Mouse (Mus musculus) kidney, adult 2 months (tissue): ENCODE measurements around the gene 4921517D22Rik. TPM values are rescaled to one million over a fixed set of nuclear protein-coding genes. Genes with fewer than 3 reads are reported as not detected.

Source experiments
- DNase-seq: peaks from one replicate; pipeline ENCODE4 v3.0.0; 2021
- H3K27ac ChIP-seq: fragments of 200-500 bp; 2 replicates; pipeline ENCODE4 v1.5.1; 2012; ENCODE audit warnings: low read depth, low read length, control low read depth, inconsistent platforms; ENCODE audit not compliant: insufficient read depth
- H3K27me3 ChIP-seq: fragments of 200-500 bp; replicated peaks from 2 replicates; pipeline ENCODE4 v1.6.1; 2012; ENCODE audit warnings: mild to moderate bottlenecking, moderate library complexity, low read length, inconsistent platforms; ENCODE audit not compliant: control insufficient read depth, insufficient read depth
- H3K36me3 ChIP-seq: fragments of 200-500 bp; 2 replicates; pipeline ENCODE4 v1.6.1; 2012; ENCODE audit warnings: mild to moderate bottlenecking, moderate library complexity, low read length, inconsistent platforms; ENCODE audit not compliant: control insufficient read depth, insufficient read depth
- H3K4me1 ChIP-seq: fragments of 200-500 bp; 2 replicates; pipeline ENCODE4 v1.6.1; 2011; ENCODE audit warnings: low read length; ENCODE audit not compliant: control insufficient read depth, insufficient read depth
- H3K4me3 ChIP-seq: fragments of 200-500 bp; 2 replicates; pipeline ENCODE4 v1.5.1; 2011; ENCODE audit warnings: mild to moderate bottlenecking, low read depth, low read length, control low read depth; ENCODE audit not compliant: insufficient read depth
- CTCF ChIP-seq: fragments of 200-500 bp; conservative IDR thresholded peaks from 2 replicates; pipeline ENCODE4 v1.5.1; 2011; ENCODE audit warnings: low read depth, mild to moderate bottlenecking, control low read depth, low read length, moderate library complexity, mixed read lengths; ENCODE audit not compliant: insufficient read depth, insufficient read length
- POLR2A ChIP-seq: fragments of 200-500 bp; IDR thresholded peaks from one replicate; pipeline ENCODE4 v1.6.1; 2011; ENCODE audit warnings: low read depth, low read length, control low read depth
- WGBS: fragments of 180-500 bp; shearing (Covaris S2); methylation state at CpG from one replicate; pipeline ENCODE4 v1.1.7; 2018; 5-methylcytosine and 5-hydroxymethylcytosine counted together
- polyA plus RNA-seq: library from polyadenylated mRNA; depleted of rRNA; stranded (reverse); fragments of >200 nt; gene quantifications from 2 replicates; pipeline ENCODE4 v1.2.3, GENCODE M21; 2012

The 4921517D22Rik gene
- polyA plus RNA-seq, 1 experiment, result not detected

GRCm38 (mm10) chr13:59656975-59657388 is 36.9 kb downstream of the 4921517D22Rik start:
- peak; percentile 69 for DNase-seq
- Histone ChIP-seq H3K27ac (peak overlapping the region; percentile 34), H3K27me3 (no peaks in the 10 kb centered on the region), H3K4me1 (0 out of 2 replicates have a peak, but pooled peaks cover 3% of the 10 kb centered on the region), H3K36me3 (no peaks in the 10 kb centered on the region), H3K4me3 (no peak overlapping the region)
- TF ChIP-seq CTCF (no peak), POLR2A (no peak)
- WGBS, result 47% methylated on average over 4 of the region's 4 CpGs

GRCm38 (mm10) chr13:59656316-59656832 is 37.5 kb downstream of the 4921517D22Rik start:
- Histone ChIP-seq H3K27ac (peak overlapping the region; percentile 34), H3K4me3 (no peak overlapping the region), H3K4me1 (0 out of 2 replicates have a peak, but pooled peaks cover 3% of the 10 kb centered on the region), H3K27me3 (no peaks in the 10 kb centered on the region), H3K36me3 (no peaks in the 10 kb centered on the region)
- peak; percentile 24 for DNase-seq
- 52% methylated on average over 10 of the region's 10 CpGs for WGBS
- no peak for TF ChIP-seq POLR2A
- no peak for TF ChIP-seq CTCF

GRCm38 (mm10) chr13:59655718-59656315 is 38.1 kb downstream of the 4921517D22Rik start:
- WGBS, result 96% methylated on average over 15 of the region's 15 CpGs
- H3K27me3 ChIP-seq, result no peaks in the 10 kb centered on the region
- H3K4me1 ChIP-seq, result 0 out of 2 replicates have a peak, but pooled peaks cover 3% of the 10 kb centered on the region
- H3K36me3 ChIP-seq, result no peaks in the 10 kb centered on the region
- TF ChIP-seq POLR2A, result no peak
- TF ChIP-seq CTCF, result no peak
- no peak overlapping the region for H3K4me3 ChIP-seq
- H3K27ac ChIP-seq, result 0 out of 2 replicates have a peak overlapping the region, but pooled peaks have one; percentile 34
- DNase-seq, result no peak

GRCm38 (mm10) chr13:59654465-59654864 is 39.4 kb downstream of the 4921517D22Rik start:
- 86% methylated on average over 5 of the region's 5 CpGs for WGBS
- TF ChIP-seq CTCF (no peak), POLR2A (no peak)
- H3K4me3 ChIP-seq, result no peak overlapping the region
- DNase-seq, result no peak
- H3K27ac ChIP-seq, result no peak overlapping the region
- H3K27me3 ChIP-seq, result no peaks in the 10 kb centered on the region
- H3K4me1 ChIP-seq, result 0 out of 2 replicates have a peak, but pooled peaks cover 3% of the 10 kb centered on the region
- H3K36me3 ChIP-seq, result no peaks in the 10 kb centered on the region

- DNase-seq, result no peak
- no peak for TF ChIP-seq POLR2A
- TF ChIP-seq CTCF, result no peak
- H3K27me3 ChIP-seq, result no peaks in the 10 kb centered on the region
- 0 out of 2 replicates have a peak, but pooled peaks cover 3% of the 10 kb centered on the region for H3K4me1 ChIP-seq
- 71% methylated on average over 3 of the region's 3 CpGs for WGBS
- H3K36me3 ChIP-seq, result no peaks in the 10 kb centered on the region
- H3K27ac ChIP-seq, result no peak overlapping the region
- H3K4me3 ChIP-seq, result no peak overlapping the region
Observed at GRCm38 (mm10) chr13:59653136-59653535, 40.8 kb downstream of the 4921517D22Rik start.

GRCm38 (mm10) chr13:59652651-59653050 is 41.3 kb downstream of the 4921517D22Rik start:
- Histone ChIP-seq H3K36me3 (no peaks in the 10 kb centered on the region), H3K4me3 (no peak overlapping the region), H3K4me1 (0 out of 2 replicates have a peak, but pooled peaks cover 3% of the 10 kb centered on the region), H3K27ac (no peak overlapping the region), H3K27me3 (no peaks in the 10 kb centered on the region)
- no peak for TF ChIP-seq POLR2A
- no peak for TF ChIP-seq CTCF
- 67% methylated on average over 5 of the region's 5 CpGs for WGBS
- DNase-seq, result no peak

- no peak overlapping the region for H3K27ac ChIP-seq
- no peaks in the 10 kb centered on the region for H3K36me3 ChIP-seq
- H3K27me3 ChIP-seq, result no peaks in the 10 kb centered on the region
- TF ChIP-seq POLR2A (no peak), CTCF (no peak)
- WGBS, result 54% methylated on average over 5 of the region's 5 CpGs
- H3K4me1 ChIP-seq, result no peaks in the 10 kb centered on the region; the same call in 1 of the 2 replicates
- DNase-seq, result peak; percentile 12
- H3K4me3 ChIP-seq, result no peak overlapping the region
Observed at GRCm38 (mm10) chr13:59649781-59650180, 44.1 kb downstream of the 4921517D22Rik start.
